Mouse (Mus musculus) brain, embryonic 14.5 days (tissue): ENCODE results near the gene Myh11.

ENCODE experiments used
- CTCF ChIP-seq: fragments of 200-500 bp; IDR thresholded peaks from 2 replicates; pipeline ENCODE4 v1.5.1; 2012; ENCODE audit warnings: inconsistent platforms, mild to moderate bottlenecking, moderate library complexity, borderline replicate concordance; ENCODE audit not compliant: insufficient read depth, insufficient read length; ENCODE audit errors: extremely low read depth
- POLR2A ChIP-seq: fragments of 200-500 bp; IDR thresholded peaks from 2 replicates; pipeline ENCODE4 v1.6.1; 2012; ENCODE audit warnings: mild to moderate bottlenecking, inconsistent platforms, borderline replicate concordance; ENCODE audit not compliant: poor library complexity, insufficient read depth, insufficient read length, severe bottlenecking; ENCODE audit errors: extremely low read depth

GRCm38 (mm10) chr16:14169706-14170105 lies 121.5 kb downstream of the Myh11 start:
- TF ChIP-seq CTCF, result no peak
- no peak for TF ChIP-seq POLR2A
